ENCODE assay signal across 20 mouse cellular contexts in the genomic region with DNA sequence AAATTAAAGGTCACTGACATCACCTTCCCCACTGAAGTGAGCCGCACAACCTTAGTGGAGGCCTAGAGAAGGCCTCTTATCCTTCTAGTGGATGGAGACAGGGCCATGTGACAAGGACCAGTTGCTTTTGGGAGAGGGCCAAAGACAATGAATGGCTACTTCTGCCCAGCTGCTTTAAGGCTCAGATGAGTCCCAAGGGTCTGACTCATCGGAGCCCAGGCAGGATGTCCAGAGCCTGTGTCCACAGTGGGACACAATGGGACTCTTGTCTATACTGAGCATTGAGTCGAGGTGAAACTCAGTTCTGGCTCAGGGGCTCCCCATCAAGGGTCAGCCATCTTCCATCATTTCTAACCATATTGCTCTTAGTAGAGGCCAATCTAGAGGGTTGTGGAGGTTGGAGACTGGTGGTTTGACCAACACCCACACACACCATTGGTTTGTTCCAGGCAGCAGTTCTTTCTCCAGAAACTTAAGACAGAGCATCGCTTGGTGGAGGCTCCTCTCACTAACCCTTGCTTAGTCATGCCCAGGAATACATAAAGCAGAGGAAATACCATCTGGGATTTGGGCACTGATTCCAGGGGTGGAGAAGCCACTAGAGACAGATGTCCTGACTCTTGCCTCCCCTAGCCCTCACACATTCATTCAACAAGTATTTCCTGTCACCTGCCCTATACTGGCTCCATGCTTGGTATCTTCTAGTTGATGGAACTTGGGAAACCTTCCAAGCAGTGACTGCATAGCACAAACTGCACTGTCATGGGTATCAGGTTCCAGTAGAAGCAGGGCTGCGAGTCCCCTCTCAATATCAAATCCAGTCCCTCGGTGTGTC. TPM values are rescaled to one million over a fixed set of nuclear protein-coding genes. Genes with fewer than 3 reads are reported as not detected.
DNase-seq lines count a peak whose midpoint lies in the region; TF ChIP-seq lines count a peak whose summit lies in the region.
"Had no signal": no experiment of that assay in that cellular context is flagged by ENCODE, and none has a peak within 500 bp of the region (broad histone marks: within the 10 kb centered on the region; RNA-seq: fewer than 3 reads in every experiment).

No protein-coding gene starts in this region.

- no peaks in the 10 kb centered on the region for H3K36me3 ChIP-seq in kidney, adult 2 months (ENCODE audit: control insufficient read depth, insufficient read depth, low read length)
- H3K36me3 ChIP-seq: embryonic facial prominence, embryonic 12.5 days; hindbrain, embryonic 15.5 days; neural tube, embryonic 15.5 days had no signal

- peak; percentile 51 for DNase-seq in kidney, adult 2 months
- no peak for DNase-seq in kidney, adult 8-10 months
- DNase-seq in MN1 (ENCODE audit: low spot score), result peak; percentile 88
- peak; percentile 69 to 87 for DNase-seq in heart, adult 18-20 months
- peak; percentile 49 to 61 for DNase-seq in heart, postnatal 14 days
- no peak for DNase-seq in thymus, postnatal 36 days
- DNase-seq in cerebellum, adult 2 months, result no peak
- DNase-seq in adrenal gland, adult 18-20 months (ENCODE audit: low spot score in 2 of 2), result no peak
- DNase-seq: cerebellum, postnatal 10 days; forebrain, postnatal 0 days; lung, postnatal 4 days; right cerebral cortex, postnatal 14 days; thymus, postnatal 25 days had no signal

- H3K4me3 ChIP-seq in kidney, adult 2 months (ENCODE audit: insufficient read depth, low read depth, low read length), result no peak overlapping the region
- H3K4me3 ChIP-seq in cerebellum, adult 2 months (replicated peaks; ENCODE audit: insufficient read depth, low read depth, low read length), result no peak overlapping the region
- H3K4me3 ChIP-seq: embryonic facial prominence, embryonic 12.5 days; hindbrain, embryonic 15.5 days; neural tube, embryonic 15.5 days had no signal

- WGBS in kidney, adult 2 months, result 61% methylated on average over 6 of the region's 6 CpGs
- 70% methylated on average over 6 of the region's 6 CpGs for WGBS in cerebellum, adult 2 months

- no peaks in the 10 kb centered on the region for H3K27me3 ChIP-seq in kidney, adult 2 months (replicated peaks; ENCODE audit: control insufficient read depth, insufficient read depth, low read length)
- H3K27me3 ChIP-seq in cerebellum, adult 2 months (ENCODE audit: control insufficient read depth, insufficient read depth, low read length), result no peaks in the 10 kb centered on the region
- H3K27me3 ChIP-seq: neural tube, embryonic 15.5 days had no signal

- H3K4me1 ChIP-seq in kidney, adult 2 months (ENCODE audit: control insufficient read depth, insufficient read depth, low read length), result no peaks in the 10 kb centered on the region
- peaks cover 10% of the 10 kb centered on the region for H3K4me1 ChIP-seq in cerebellum, adult 2 months (ENCODE audit: control insufficient read depth, insufficient read depth, low read length)

- no peak overlapping the region for H3K27ac ChIP-seq in kidney, adult 2 months (ENCODE audit: insufficient read depth, low read depth, low read length)
- no peak overlapping the region for H3K27ac ChIP-seq in cerebellum, adult 2 months (ENCODE audit: insufficient read depth, low read length)
- H3K27ac ChIP-seq: embryonic facial prominence, embryonic 12.5 days; hindbrain, embryonic 15.5 days; liver, embryonic 14.5 days; neural tube, embryonic 15.5 days had no signal

- no peak for TF ChIP-seq CTCF in kidney, adult 2 months (conservative IDR thresholded peaks at IDR 0.05; ENCODE audit: insufficient read depth, insufficient read length, low read depth, low read length)
- no peak for TF ChIP-seq CTCF in cerebellum, adult 2 months (IDR thresholded peaks at IDR 0.05; ENCODE audit: borderline replicate concordance, insufficient read depth, low read depth, low read length)

- intact Hi-C loops in heart, postnatal 14 days (cut with DNase I), result loop anchor here (5.0 kb wide), 2 partner anchors 43 to 148 kb away; no protein-coding TSS in a partner anchor

- TF ChIP-seq POLR2A in kidney, adult 2 months (IDR thresholded peaks at IDR 0.05; ENCODE audit: low read depth, low read length), result no peak
- TF ChIP-seq POLR2A in cerebellum, adult 2 months (IDR thresholded peaks at IDR 0.05; ENCODE audit: borderline replicate concordance, insufficient read depth, low read length), result no peak

RNA-seq across cellular contexts. Expression of gene Cst6, which starts 3.9 kb away (rescaled TPM):
- 0.52 and 1.5 TPM in 2 replicates for polyA plus RNA-seq in kidney, adult 2 months (2012; rRNA removed)
- total RNA-seq in heart, adult 18-20 months (2021), result 10 to 100 TPM; 17.3 to 21.4 TPM
- 1 to 10 TPM; 4.6 to 4.9 TPM for total RNA-seq in heart, postnatal 14 days (2021)
- 15.4 and 19.0 TPM in 2 replicates for polyA plus RNA-seq in cerebellum, adult 2 months (2012; rRNA removed)
- 1 to 10 TPM; 2.5 to 3.2 TPM for total RNA-seq in adrenal gland, adult 18-20 months (2021)

RNA-seq across cellular contexts. Expression of gene Catsper1, which starts 10.0 kb away (rescaled TPM):
- polyA plus RNA-seq in kidney, adult 2 months (2012; rRNA removed), result 0.08 TPM in 1 of 2 replicates, not detected in the other
- total RNA-seq in heart, adult 18-20 months (2021), result not detected
- not detected for total RNA-seq in heart, postnatal 14 days (2021)
- not detected in 2 replicates for polyA plus RNA-seq in cerebellum, adult 2 months (2012; rRNA removed)
- not detected for total RNA-seq in adrenal gland, adult 18-20 months (2021)
- total RNA-seq: forebrain, postnatal 0 days; left cerebral cortex, postnatal 10 days had no signal
- polyA plus RNA-seq: embryonic facial prominence, embryonic 12.5 days; forebrain, postnatal 0 days; hindbrain, embryonic 15.5 days; large intestine, adult 2 months; liver, embryonic 14.5 days; midbrain, embryonic 16.5 days; neural tube, embryonic 15.5 days had no signal

RNA-seq across cellular contexts. Expression of gene Eif1ad, which starts 21.0 kb away (rescaled TPM):
- polyA plus RNA-seq in kidney, adult 2 months (2012; rRNA removed), result 17.8 and 22.0 TPM in 2 replicates
- 10 to 100 TPM; 18.8 to 19.7 TPM for total RNA-seq in heart, adult 18-20 months (2021)
- 10 to 100 TPM; 21.5 to 22.6 TPM for total RNA-seq in heart, postnatal 14 days (2021)
- 28.0 and 30.6 TPM in 2 replicates for polyA plus RNA-seq in cerebellum, adult 2 months (2012; rRNA removed)
- total RNA-seq in adrenal gland, adult 18-20 months (2021), result 10 to 100 TPM; 24.4 to 24.5 TPM

RNA-seq across cellular contexts. Expression of gene Banf1, which starts 21.5 kb away (rescaled TPM):
- 106 and 146 TPM in 2 replicates for polyA plus RNA-seq in kidney, adult 2 months (2012; rRNA removed)
- total RNA-seq in heart, adult 18-20 months (2021), result 100 to 1,000 TPM; 121 to 125 TPM
- total RNA-seq in heart, postnatal 14 days (2021), result 100 to 1,000 TPM; 115 to 145 TPM
- polyA plus RNA-seq in cerebellum, adult 2 months (2012; rRNA removed), result 88.7 and 96.0 TPM in 2 replicates
- total RNA-seq in adrenal gland, adult 18-20 months (2021), result 100 to 1,000 TPM; 127 to 129 TPM

RNA-seq across cellular contexts. Expression of gene Sart1, which starts 43.0 kb away (rescaled TPM):
- polyA plus RNA-seq in kidney, adult 2 months (2012; rRNA removed), result 20.2 and 27.4 TPM in 2 replicates
- 10 to 100 TPM; 47.8 to 48.1 TPM for total RNA-seq in heart, adult 18-20 months (2021)
- 10 to 100 TPM; 47.5 to 49.5 TPM for total RNA-seq in heart, postnatal 14 days (2021)
- 77.5 and 86.5 TPM in 2 replicates for polyA plus RNA-seq in cerebellum, adult 2 months (2012; rRNA removed)
- 10 to 100 TPM; 79.8 to 85.0 TPM for total RNA-seq in adrenal gland, adult 18-20 months (2021)

Comparison
In these comparisons a context has a peak if more than half of its experiments do, and no peak if none do; other contexts are left out.
1. DNase-seq: peak in kidney, adult 2 months (single experiment), MN1 (single experiment), heart, adult 18-20 months (2 of 2) and heart, postnatal 14 days (2 of 2); none in kidney, adult 8-10 months (0 of 2), thymus, postnatal 36 days (0 of 2), cerebellum, adult 2 months (0 of 2) and adrenal gland, adult 18-20 months (0 of 2).